Mouse (Mus musculus): ENCODE data around the gene Mrpl55. TPM values are rescaled to one million over a fixed set of nuclear protein-coding genes. Genes with fewer than 3 reads are reported as not detected.

Mrpl55 gene
- 106 and 110 TPM in 2 replicates for polyA plus RNA-seq (2015; fragmentation: Nextera tagmentation; extraction: Ambion mirVana)

DNA sequence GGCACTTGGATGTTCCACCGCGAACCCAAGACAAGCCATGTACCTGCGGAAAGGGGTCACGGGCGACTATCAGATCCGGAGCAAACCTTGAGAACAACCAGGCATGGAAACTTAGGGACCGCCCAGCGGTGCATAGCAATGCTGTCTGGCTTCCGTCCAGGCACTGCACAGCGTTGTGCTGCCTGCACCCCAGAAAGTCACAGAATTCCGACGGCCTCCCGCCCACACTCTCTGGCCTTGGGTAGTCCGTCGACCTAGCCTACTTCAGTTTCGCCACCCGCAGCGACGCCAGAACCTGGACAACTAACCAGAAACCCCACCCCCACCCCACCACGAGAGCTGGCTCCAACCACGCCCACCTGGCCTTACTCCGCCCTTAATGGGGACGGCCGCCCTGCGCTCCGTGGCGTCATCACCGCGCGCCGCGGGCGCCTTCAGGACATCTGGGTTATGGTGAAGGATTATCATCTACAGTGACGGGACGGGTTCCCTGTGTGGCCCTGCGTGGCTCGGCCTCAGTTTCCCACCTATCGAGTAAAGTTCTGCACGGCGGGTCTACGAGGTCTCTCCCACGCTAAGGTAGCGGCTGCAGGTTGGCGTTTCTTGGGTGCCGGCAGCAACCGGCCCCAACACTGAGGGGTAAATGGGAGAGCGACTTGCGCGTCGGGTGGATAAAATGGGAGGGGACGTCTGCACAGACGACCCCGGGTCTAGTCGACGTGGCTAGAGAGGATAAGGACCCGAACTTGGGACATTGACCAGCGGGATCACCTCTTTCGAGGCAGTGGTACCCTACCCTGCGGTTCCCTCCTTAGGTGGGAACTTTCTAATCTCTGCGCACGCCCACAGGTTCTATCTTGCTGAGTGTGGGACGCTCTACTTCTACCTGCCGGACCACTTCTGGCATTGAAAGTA lies at the start of gene Mrpl55:
Gene Mrpl55, plus strand, starts transcription at position 406 of the 915 bp plus-strand sequence.
- DNase-seq (ENCODE audit: low spot score): peak; percentile 94

DNA sequence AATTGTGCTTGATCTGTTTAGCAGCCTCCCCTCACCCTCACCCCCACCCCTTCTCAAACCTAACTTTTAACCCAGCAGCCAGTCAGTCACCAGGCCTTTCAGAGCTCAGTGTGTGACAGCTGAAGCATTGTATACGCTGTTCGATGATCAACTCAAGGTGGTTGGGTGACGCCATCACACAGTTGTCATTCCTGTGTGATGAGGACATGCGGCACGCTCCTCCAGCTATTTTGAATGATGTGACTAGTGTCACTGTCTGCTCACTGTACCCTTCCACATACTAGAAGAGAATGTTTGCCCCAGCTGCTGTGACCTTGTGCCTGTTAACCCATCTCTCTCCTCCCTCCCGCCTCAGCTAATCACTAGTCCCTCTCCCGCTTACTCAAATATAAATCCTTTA lies 48.1 kb upstream of the Mrpl55 start:
- no peak for DNase-seq (ENCODE audit: low spot score)

DNA sequence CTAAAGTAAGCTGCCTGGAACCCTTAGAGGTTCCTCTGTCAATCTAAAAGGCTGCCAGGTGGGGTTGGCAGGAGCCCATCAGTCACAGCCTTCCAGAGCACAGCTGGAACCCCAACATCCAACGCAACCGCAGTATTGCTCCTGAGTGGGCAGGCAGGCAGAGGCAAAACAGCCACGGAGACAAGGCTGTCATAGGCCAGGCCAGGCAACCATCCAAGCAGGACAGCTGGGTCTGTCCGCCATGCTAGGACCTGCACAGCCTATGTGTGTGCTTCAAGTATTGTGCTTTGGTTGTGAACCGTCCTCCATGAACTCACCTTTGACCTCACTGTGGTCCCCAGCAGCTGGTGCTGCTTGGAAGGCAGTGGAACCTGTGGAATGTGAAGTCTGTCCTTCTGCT lies 46.4 kb upstream of the Mrpl55 start:
- no peak for DNase-seq (ENCODE audit: low spot score)

DNA sequence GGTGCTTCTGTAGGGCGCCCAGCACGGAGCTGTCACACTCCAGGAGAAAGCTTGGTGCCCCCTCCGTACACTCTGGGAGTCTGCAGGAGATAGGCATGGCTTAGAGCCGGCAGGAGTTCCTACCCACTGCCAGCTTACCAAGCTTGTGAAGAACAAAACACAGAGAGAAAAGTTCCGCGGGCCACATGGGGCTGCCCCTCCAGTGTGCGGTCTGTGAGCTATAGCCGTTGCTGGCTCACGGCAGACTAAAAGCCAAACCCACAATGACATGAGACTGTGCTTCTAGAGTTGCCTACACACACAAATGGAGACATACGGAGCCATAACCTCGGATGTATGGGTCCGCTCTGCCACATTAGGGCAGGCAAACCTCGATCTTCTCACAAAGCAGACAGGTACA lies 43.2 kb upstream of the Mrpl55 start:
- DNase-seq (ENCODE audit: low spot score): no peak

DNA sequence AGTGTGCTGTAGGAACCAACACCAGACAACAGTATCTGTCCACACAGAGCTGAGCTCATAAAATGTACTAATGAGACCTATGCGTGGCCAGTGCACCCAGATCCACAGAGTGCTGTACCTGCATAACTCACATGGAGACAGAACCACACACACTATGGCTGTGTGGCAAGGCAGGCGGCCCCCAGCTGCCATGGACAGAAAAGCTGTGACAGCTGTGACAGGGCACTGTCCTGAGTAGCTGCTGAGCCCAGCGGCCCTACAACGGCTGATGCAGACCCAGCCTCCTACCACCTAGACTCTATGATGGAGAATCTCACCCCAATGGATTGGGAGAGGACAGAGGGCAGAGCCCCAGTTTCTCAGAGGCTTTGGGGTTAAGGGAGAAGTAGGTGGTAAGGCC lies 42.7 kb upstream of the Mrpl55 start:
- DNase-seq (ENCODE audit: low spot score): no peak

DNA sequence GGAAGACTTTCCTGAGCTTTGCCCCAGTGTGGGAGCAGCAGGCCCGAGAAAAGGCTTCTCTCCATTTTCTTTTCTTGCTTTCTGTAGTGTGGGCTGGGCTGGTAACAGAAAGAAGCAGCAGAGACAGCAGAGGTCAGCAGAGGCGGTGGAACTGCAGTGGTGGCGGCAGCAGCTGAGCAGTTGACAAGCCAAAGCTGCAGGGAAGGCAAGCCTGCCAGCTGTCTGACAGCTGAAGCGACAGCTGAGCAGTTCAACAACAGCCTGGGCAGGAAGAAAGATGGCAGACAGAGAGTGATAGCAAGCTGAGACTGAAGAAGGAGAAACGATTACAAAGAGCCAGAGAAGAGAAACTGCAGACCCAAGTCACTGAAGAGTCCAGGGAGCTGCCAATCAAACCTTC lies 40.9 kb upstream of the Mrpl55 start:
- DNase-seq (ENCODE audit: low spot score): no peak

DNA sequence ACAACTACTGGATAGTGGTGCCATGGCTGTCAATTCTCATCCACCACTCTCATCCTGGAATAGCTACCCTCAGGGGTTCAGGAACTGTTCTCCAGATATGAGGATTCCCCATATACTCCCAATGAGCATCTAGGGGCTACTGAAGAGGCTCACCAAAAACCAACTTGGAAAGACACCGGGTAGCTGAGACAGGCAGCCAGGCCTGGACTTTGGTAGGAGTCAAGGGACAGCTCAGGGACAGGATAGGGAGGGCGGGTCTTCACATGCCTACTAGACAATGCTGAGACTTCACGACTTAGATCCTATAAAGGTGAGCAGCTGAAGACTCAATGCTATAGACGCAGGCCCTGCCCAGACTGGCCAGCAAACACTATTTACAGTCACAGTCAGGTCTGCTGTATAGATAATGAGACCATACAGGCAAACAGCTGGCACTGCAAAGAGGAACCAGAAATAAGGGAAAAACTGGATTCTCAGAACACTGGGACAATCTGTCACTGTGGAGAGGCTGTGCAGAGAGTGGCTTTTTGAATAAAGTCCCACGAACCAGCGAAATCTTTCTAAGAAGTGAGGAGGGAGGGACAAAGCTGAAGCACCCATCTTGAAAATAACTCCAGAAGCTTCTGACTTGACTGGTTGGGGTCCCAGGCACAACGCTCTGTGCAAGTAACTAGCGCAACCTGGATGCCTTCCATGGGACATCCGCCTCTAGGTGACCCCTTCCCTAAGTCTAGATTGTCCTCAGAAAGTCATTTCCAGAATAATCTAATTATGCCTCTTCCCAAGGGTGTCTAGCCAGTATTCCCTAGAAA lies 39.6 kb upstream of the Mrpl55 start:
- DNase-seq (ENCODE audit: low spot score): no peak

DNA sequence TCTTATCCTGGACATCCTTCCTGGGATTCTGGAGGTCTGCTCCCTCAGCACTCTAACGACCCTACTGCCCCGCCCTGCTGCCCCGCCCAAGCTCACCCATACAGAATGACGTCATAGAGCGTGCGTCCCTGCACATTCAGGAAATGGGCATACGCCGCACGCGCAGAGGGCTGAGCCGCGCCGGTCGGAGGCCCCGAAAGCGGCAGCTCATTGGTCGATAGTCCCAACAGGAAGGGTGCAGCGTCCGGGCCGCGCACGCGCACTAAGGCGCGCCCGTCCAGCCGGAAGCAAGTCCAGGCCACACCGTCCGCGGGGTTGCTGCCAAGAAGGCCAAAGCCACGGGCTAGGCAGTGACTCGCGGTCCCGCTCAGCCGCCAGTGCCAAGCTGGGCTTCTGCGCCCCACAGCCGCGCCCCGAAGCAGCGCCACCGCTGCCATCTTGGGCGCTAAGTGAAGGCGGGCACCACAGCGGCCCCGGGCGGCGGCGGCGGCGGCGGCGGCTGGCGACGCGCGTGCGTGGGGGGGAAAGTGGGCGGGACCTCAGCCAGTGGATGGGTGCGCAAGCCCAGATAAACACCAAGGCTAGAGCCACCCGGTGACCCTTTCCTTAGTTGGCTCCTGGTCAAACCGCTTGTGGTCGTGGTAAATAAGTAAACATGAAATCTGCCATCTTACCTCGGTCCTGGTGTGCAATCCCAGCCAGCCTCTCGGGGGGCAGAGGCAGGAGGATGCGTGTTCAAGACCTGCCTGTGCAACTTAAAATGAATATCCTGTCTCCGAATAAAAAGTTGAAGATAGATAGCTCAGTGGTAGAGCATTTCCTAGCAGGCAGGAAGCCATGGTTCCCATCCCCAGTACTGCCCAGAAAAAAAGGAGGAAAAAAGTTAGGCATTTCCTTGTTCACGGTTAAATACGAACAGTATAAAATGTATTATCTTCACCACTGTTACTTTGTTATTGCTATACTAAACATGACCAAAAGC lies 38.7 kb upstream of the Mrpl55 start, which contains the start of gene Iba57:
Gene Iba57, minus strand, starts transcription at position 485 of the 982 bp plus-strand sequence.
- peak; percentile 98 for DNase-seq (ENCODE audit: low spot score)

DNA sequence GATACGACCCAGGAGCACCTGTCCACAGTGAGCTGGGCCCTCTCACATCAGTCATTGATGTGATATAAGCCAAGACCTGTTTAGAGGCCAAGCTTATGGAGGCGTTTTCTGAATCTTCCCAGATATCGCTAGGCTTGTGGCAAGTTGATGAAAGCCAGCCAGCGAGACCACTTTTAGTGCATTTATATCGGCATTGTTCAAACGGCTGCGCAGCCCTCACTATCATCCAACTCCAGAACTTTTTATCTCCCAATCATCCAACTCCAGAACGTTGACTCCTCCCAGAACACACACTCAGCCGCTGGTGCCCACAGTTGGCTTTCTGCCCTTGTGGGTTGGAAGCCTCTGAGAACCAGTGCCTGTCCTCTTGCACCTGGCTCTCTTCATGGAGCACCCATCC lies 37.9 kb upstream of the Mrpl55 start:
- DNase-seq (ENCODE audit: low spot score): no peak

DNA sequence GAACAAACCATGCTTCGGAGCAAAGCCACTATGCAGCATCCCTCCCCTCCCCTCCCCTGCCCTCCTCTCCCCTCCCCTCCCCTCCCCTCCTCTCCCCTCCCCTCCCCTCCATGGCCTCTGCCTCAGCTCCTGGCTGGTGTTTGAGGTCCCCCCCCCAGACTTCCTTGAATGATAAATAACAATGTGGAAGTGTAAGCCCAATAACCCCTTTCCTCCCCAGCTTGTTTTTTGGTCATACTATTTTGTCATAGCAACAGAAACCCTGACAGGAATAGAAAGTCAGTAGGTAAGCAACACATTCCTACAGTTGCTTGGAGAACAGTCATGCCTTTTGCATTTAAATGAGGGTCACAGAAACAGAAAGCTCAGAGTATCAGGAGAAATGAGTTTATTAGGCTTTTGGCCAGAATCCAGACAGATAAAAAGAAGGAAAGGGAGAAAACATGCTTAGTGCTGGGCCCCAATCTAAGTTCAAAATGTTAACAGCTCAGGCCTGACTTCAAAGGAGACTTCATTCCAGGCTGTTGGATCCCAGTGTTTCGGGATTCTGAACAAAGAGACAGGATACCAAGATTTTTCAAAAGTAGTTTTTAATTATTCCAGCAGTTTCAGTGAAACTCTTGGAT lies 36.6 kb upstream of the Mrpl55 start:
- DNase-seq (ENCODE audit: low spot score): no peak

DNA sequence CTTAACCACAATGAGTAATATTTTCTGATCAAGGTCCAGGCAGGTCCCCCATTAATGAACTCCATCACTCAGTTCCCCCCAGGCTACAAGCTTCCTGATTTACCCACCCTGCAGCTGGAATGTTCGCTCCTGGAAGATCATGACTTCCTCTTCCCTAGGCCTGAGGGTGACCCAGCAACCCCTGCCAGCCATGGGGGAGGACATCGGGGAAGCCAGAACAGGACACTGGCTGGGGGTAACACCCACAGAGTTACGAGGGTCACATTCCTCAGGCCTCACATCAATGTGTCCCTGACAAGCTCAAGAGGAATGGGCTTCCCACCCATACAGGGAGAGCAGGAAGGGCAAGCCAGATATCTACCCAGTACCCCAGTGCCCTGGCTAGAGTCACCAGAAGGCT lies 32.5 kb upstream of the Mrpl55 start:
- DNase-seq (ENCODE audit: low spot score): no peak

DNA sequence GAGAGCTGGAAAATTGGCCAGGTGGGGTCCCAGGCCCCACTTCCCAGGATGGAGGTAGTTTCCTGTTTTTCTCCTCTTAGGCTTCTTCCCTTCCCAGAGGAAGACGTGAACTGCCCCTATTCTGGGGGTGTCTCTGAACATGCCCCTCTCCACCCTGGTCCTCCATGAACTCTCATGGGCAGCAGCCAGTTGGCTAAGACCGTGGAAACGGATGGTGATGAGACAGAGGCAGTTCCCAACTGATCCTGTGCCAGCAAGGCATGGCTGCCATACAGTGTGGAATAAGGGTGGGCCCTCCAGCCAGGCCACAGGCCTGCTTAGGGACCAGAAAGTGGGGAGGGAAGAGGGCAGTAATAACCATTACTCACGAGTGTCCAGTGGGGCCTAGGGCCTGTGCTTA lies 31.7 kb upstream of the Mrpl55 start:
- no peak for DNase-seq (ENCODE audit: low spot score)

DNA sequence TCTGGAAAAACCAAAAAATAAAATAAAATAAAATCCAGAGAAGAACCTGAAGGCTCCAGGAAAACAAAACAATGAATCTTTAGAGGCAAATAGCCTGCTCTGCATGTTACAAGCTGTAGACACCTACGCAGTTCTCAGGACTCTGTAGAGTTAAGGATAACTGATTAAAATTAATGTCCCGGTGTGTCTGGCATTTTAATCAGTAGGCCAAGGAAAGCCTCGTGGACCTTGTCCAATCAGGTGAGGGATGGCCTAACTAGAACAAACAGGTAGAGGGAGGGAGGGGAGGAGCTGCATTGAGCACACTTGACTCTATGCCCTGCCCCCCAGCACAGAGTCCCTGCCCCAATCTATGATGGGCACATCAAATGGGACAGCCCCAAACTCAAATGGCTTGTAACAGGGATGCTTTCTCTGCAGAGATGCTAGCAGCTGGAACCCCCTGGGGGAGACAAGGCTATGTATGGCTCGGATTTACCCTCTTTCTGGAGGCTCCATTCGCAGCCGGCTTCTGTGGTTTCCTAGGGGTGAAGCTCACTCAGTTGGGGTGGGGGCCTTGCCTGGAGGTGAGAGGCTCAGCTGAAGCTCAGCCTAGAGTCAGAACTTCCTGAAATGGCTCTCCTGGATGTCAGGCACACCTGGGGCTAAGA lies 28.0 kb upstream of the Mrpl55 start:
- DNase-seq (ENCODE audit: low spot score): no peak

DNA sequence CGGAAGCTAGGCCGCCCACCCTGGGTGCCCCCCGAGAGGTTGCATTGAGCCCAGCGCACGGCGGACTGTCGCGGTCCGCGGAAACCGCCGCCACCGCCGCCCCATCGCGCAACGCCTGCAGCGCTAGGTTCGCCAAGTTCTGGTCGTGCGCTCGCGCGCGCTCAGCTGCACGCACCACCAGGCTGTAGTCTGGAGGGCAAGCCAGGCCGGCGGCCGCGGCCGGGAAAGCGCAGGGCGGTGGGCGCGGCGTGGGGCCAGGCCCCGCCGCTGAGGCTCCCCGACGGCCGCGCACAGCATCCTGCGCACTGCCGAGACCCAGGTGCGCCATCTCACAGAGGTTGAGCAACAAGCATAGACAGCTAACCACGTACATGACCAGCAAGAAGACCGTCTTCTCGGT lies 25.8 kb upstream of the Mrpl55 start:
- DNase-seq (ENCODE audit: low spot score): no peak

DNA sequence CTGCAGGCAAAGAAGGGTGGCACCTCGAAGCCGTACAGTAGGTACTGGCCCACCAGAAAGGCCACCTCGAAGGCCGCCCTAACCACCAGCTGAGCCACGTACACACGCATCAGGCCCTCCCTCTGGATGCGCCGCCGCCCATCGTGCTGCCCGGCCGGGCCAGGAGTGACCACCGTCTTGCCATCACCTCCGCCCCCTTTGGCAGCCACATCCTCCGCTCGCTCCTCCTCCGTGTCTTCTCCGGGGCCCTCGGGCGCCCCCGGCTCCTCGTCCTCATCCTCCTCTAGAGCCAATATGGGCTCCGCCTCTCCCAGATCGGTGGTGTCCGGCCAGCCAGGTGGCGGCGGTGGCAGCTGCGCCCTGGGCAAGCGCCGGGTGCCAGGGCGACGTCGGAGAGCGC lies 25.4 kb upstream of the Mrpl55 start:
- DNase-seq (ENCODE audit: low spot score): no peak

DNA sequence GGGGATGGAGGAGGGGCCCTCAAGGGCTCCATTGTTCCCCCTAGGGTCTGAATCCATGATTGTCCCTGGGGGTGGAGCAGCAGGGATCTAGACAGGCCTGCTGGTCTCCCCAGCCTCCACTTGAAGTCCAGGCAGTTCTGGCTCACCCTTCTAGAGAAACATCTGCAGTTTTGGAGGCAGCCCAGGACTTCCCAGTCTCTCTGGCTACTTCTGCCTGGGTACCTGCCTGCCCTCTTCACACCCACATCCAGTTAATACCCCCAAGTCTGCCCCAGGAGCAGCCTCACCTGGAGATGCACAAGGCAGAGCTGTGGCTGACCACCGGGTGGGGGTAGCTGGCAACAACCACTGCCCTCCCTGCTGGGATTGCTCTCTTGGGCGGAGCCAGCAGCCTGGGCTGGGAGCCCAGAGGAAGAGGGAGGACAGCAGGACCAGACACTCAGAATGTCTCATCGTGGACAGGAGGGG lies 19.4 kb upstream of the Mrpl55 start, which contains the start of gene Gjc2:
Gene Gjc2, minus strand, starts transcription at position 350 of the 468 bp plus-strand sequence.
- no peak for DNase-seq (ENCODE audit: low spot score)

DNA sequence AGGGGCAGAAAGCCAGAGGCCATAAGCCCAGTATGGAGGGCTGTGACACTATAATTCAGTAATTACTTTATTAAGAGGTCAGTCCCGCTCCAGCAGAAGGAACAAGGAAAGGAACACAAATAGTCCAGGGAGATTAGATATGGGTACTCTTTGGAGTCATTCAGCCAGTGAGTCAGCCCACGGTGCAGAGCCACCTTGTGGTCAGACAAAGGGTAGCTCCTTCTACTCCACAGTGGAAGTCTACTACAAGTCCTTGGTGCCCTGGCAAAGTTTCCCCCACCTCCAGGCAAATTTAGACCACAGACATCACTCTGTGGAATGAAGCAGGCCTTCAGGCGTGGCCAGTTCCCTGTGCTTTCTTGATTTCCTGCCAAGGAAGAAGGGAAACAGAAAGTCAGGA lies 18.5 kb upstream of the Mrpl55 start:
- DNase-seq (ENCODE audit: low spot score): peak; percentile 36

DNA sequence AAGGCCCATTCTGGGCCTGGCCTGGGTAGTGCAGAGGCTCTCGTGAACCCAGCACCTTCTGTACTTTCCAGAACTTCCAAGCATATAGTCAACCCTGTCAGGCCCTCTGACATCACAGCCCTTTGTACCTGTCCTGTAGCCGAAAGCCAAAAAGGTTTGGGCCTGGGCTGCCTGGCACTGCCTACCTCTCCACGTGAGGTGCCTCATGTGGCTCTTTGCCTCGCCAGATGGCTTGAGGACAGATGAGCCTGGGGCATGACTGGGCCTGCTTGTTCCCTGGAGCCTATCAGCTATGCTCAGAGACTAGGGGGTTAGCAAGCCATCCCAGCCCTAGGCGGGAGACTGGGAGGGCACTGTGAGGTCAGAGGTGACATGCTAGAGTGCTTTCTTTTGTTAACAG lies 16.8 kb upstream of the Mrpl55 start:
- DNase-seq (ENCODE audit: low spot score): no peak

DNA sequence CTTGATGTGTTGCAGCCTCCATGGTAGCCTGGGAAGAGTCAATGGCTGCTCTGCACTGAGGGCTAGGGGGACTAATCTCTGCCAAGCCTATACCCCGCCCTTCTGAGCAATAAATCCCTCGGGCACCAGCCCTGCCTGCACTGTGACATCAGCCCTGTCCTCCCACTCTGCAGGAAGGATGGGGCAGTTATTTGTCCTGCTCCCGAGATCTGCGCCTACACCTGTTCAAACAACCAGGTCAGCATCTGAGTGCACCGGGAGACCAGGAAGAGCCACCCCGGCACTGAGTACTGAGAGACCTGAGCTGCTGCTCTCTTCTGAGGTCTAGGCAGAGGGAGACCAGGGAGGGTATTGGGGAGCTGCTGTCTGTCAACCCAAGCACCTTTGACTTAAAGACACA lies 14.6 kb upstream of the Mrpl55 start:
- no peak for DNase-seq (ENCODE audit: low spot score)
